Mouse (Mus musculus): Measurements from ENCODE around the gene Rapgef4. TPM values are rescaled to one million over a fixed set of nuclear protein-coding genes. Genes with fewer than 3 reads are reported as not detected.

Rapgef4 gene
- polyA plus RNA-seq, 1 experiment from 2014 or later = 4.3 TPM

Other genes starting within 250 kb of the Rapgef4 start
- 61.8 and 74.1 TPM in 2 replicates for gene Itga6, start 235.6 kb upstream of the Rapgef4 start, polyA plus RNA-seq (2015; fragmentation: Nextera tagmentation; extraction: Ambion mirVana)
- gene Pdk1, start 108.0 kb upstream of the Rapgef4 start, polyA plus RNA-seq (2015; fragmentation: Nextera tagmentation; extraction: Ambion mirVana) = 67.2 and 69.8 TPM in 2 replicates